Mouse (Mus musculus): ENCODE data around the gene Trf.

GRCm38 (mm10) chr9:103224721-103225120 is 5.5 kb downstream of the Trf start:
- TF ChIP-seq JUND (conservative IDR thresholded peaks at IDR 0.05; ENCODE audit: low read depth, low read length): no peak
- TF ChIP-seq CTCF (conservative IDR thresholded peaks at IDR 0.05 in 1 of 2, IDR thresholded peaks at IDR 0.05 in 1 of 2; ENCODE audit: low read depth in 2 of 2, low read length in 2 of 2): no peak
- no peak for TF ChIP-seq GABPA (IDR thresholded peaks at IDR 0.05; ENCODE audit: insufficient replicate concordance, low read depth, low read length)
- TF ChIP-seq POLR2A (IDR thresholded peaks at IDR 0.05; ENCODE audit: low read depth, low read length): no peak
- TF ChIP-seq MXI1 (IDR thresholded peaks at IDR 0.05; ENCODE audit: low read depth, low read length): no peak

Data from CH12.LX (cell line).